Mouse (Mus musculus) urinary bladder, postnatal 36 days (tissue): Measurements from ENCODE around the gene Lcmt1.

Experiments
- DNase-seq, 2 experiments: peaks; one replicate each; pipeline ENCODE4 v3.0.0; 2022; ENCODE audit warnings: low spot score in 2 of 2, mixed read lengths in 1 of 2

Gene Lcmt1

DNA sequence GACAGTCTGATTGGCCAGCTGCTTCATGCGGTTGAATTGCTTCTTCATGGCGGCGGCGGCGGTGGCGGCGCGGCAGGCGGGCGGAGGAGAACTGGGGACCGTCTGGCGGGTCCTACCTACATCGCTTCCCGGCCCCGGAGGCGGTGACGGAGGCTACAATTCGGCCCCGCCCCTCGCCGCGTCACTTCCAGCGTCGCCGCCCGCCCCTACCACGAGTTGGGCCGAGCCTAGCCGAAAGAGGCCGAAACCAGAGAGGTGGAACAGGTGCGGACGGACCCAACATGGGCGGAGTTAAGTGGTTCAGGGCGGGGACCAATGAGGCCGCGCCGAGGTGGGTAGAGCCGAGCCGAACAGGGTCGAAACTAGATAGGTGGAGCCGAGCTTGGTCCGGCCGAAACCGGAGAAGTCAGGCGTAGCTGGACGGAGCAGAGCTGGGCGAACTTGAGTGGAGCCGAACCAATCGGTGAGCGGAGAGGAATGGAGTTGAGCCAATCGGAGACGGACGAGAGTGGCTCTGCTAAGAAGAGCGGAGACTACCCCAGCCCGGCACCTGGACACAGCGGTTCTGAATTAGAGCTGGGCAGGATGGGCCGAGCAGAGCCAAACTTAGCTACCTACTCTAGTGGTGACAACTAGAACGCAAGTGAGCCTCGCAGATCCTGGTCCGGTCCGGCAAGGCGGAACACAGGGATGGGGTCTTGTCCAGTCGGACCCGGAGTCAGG, at the start of gene Lcmt1, which contains the start of gene Arhgap17:
TSS of gene Lcmt1 (plus strand) at position 26 of the 723 bp plus-strand sequence.
TSS of gene Arhgap17 (minus strand) at position 157 of the 723 bp plus-strand sequence.
- peak; percentile 95 to 96 for DNase-seq

DNA sequence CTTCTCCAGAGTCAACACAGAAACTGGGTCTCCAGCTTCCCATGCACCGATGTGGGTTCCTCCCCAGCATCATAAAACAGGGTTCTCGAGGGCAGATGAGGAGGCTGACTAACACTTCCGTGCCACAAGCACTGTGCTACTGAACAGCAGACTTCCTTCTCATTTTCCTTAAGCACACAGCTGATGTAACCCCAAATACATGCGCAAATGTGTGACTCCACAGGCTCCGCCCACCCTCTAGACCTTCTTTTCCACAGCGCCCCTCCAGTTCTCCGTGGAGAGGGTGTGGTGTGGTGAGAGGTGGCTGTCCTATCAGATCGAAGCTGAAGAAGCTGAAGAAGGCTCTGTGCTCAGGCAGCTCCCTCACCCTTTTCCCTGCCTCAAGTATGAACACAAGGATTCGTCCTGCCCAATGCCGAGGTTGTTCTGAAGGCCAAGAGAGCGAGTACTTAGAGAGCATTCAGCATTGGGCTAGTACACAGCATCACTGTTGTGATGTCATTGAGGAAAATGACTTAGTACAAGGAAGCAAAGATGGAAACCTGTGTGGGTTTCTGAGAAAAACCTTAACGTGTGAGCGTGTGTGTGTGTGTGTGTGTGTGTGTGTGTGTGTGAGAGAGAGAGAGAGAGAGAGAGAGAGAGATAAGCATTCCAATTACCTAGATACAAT, 47.0 kb upstream of the Lcmt1 start:
- DNase-seq, result no peak

DNA sequence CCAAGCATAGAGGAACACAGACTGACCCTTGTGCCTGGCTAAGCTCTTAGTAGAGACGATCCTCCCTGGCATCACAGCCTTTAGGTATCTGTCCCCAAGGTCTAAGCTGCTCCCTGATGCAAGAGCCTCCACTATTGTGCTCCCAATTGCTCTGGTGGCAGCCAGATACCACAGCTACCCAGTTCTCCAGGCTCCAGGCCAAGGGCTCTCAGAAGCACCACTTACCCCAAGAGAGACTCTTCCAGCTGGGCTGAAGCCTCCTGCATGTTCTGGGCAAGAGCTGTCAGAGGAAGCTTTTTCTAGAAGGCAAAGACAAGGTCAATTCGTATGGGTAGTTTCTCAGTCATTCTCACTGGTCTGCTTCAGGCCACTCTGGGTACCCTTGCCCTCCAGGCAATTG, 46.2 kb upstream of the Lcmt1 start:
- no peak for DNase-seq

DNA sequence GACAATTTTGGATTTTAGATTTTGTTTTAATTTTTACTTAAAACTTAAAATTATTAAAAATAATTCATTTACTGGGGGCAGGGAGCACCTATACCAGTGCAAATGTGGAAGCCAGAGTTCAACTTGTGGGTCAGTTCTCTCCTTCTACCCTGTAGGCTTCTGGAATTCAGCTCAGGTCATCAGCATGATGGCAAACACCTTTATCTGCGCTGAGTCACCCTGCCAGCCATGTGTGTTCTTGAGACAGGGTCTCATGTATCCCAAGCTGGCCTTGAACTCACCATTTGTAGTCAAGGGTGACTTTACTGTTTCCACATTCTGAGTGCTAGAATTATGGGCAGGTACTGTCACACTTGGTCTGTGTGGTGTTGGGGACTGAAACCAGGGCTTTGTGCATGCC, 45.5 kb upstream of the Lcmt1 start:
- DNase-seq, result no peak

DNA sequence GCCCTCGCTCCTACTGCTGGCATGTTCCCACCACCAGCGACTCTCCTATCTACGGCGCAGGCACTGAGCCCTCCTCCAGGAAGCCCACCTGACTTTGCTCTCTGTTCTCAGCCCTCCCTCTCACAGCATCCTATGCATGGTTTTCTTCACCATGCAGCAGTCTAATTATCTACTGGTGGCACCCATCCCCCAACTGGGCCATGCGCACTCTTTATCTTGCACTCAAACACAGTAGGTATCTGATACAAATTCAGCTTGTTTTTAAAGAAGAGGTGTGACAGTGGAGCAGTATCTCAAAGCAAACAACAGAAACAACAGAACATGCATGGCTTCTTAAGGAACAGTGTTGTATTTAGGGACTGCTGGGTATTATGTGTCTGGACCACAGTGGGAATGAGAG, 43.5 kb upstream of the Lcmt1 start:
- DNase-seq, result no peak

DNA sequence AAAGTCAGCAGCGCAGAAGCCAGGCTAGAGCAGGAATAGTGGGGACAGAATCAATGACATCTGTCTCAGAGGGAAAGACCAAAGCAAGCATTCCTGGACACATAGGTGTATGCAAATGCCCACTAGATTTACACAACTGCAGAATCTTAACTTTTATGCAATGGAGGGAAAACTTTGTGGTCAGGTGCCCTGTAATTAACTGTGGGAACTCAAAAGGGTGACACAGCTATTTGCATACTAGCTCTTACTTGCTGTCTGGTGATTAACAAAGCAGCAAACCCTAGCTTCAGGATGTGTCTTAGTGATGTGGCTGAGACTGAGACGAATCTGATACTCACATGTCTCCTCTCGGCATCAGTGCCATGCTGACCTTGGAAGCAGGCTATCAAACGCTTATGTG, 42.7 kb upstream of the Lcmt1 start:
- DNase-seq, result no peak

DNA sequence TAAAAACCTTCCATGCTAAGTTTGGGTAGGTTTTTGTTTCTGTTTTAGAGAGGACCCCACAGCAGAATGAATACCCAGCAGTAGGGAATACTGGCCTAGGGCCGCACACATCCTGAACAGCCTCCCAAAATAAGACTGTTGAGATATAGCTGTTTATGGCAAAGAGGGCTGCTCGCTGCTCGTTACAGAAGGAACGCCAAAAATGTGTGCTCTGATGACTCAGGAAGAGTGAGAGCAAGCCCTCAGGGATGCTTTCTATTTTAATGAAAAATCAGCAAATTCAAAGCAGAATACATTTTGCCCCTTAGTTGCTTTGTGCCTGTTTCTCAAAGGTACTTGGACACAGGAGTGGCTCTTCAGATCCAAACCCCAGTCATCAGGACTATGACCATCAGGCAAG, 41.7 kb upstream of the Lcmt1 start:
- no peak for DNase-seq

DNA sequence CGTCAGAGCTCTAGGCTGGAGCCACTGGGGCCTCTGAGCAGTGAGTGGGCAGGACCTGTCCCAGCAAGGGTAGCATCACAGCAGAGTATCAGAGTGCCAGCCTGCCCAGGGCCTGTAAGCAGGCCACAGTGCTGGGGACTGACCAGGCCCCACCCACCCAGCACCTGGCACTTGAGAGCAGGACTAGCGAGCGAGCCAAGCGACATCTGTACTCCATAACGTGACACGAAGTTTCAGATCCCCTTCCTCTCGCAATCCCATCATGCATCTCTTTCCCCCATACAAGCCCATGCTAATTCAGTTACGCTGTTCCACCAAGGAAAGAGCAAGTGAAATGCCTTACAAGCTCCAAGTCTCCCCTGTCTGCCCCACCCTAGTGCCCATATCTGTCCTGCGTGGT, 39.1 kb upstream of the Lcmt1 start:
- no peak for DNase-seq

DNA sequence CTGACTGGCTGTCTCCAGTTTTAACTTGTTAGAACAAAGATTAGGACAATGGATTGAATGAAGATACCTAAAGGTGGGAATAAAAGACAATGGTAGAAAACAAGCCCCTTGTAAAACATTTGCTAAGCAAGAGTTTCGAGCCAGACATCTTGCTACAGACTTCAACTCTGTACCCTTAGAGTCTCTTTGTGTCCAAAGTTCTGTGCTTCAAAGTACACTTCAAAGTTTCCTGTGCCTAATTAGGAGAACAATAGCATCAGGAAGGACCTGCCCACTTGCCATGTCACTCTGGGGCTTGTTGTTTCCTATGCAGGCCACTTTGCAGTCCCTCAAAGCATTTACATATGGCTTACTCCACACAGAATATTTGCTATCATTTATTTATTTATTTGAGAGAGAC, 33.3 kb upstream of the Lcmt1 start:
- DNase-seq, result no peak

DNA sequence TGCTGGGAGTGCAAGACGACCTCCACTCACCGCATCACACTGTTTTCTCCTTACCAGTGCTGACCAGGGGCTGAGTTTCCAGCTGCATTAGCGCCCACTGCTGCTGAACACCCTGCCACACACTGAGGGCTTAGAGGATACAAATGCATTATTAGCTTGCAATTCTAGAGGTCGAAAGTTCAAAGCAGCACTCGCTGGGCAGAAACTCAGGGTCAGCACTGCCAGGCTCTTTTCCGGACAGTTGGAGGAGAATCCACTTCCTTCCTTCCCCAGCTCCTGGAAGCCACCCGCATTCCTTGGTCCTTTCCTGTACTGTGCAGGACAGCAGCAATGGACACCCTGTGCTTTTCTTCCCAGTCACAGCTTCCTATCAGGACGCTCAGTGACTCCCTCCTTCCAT, 31.2 kb upstream of the Lcmt1 start:
- no peak for DNase-seq

DNA sequence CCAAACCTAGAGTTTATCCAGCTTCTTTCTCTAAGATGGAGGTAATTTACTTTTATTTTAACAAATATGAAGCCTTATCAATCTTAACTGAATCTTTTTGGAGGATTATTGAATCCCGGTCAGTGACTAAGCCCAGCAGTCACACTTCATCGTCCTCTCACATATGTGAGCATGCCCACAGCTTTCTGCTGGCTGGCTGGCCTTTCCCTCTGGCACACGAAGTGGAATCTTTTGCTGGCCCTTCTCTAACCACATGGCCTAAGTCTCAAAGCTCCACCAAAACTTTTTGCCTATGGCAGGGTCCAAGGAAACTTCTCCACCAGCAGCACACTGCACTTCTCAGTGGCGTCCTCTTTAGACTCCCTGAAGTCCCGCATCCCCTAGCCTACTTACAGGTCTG, 27.7 kb upstream of the Lcmt1 start:
- no peak for DNase-seq

DNA sequence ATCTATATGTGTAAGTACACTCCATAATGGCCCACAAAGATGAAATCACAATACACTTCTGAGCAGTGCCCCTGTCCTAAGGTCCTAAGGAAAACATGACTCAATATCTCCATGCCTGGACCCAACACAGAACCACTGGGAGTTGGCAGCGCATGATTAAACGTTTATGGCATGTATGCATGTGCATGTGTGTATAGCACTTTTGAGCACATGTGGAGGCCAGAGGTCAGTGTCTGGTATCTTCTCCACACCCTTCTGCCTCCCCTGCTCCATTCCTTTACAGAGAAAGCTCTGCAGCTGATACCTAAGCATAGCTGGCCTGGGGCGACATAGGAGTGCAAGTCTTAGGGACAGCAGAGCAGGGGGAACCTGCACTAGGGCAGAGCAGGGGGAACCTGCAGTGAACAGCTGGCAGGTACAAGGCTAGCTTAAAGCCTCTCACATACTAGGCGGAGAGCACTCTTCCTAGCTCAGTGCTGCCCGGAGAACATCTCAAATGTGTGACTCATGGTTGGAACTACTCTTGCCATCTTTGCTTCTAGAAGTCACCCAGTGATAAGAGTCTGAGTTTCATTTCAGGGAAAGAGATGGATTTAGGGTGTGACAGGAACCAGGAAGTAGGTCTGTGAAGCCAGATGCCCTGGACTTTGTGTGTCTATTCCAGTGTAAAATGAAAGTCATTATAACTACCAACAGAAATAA, 25.4 kb upstream of the Lcmt1 start:
- DNase-seq, result no peak

DNA sequence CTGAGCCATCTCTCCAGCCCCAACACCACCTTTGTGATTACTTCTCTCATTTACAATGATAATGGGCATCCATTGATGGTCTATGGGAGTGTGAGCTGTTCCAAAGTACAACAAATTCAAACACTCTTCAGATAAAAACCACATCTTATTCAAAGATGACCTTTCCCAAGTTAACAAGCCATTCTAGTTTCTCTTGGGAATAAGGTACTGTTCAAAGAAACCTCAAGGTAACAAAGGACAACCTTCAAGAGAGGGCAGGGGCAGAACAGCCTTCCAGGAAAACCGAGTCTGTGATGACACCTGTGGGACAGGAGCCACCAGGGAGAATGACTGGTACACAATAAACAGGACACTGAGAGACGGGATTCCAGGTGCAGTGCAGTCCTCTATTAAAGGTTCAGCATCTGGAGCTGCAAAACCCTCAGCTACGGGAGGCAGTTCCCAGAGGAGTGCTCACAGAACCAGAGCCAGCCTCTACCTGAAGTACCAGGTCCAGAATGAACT, 24.5 kb upstream of the Lcmt1 start:
- no peak for DNase-seq

DNA sequence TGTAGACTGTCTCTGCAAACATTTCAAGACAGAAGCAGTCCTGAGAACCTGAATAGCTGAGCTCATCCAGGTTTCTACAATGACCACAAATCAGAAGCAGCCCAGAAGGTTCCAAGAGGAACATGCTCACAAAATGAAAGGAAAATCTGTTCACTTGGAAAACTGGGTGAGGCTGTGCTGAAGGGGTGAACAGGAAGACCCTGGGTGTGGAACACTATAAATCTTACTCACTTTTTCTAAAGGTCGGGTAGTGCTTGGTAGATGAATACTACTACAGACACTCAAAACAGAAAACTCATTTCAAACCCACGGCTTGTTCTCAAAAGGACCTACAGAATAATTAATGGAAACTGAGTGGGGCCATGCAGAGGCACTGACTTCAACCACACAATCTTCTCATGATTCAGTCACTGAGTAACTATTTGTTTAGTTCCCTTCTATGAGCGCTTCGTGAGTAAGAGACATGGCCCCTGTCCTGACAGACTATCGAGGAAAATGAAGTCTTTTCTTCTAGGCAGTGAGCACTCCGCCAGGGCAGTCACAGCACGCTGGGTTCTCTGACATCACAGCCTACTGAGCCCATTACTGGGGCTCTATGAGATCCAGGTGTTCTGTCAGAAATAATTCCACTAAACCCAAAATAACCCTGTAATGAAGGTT, 22.8 kb upstream of the Lcmt1 start:
- DNase-seq, result no peak

DNA sequence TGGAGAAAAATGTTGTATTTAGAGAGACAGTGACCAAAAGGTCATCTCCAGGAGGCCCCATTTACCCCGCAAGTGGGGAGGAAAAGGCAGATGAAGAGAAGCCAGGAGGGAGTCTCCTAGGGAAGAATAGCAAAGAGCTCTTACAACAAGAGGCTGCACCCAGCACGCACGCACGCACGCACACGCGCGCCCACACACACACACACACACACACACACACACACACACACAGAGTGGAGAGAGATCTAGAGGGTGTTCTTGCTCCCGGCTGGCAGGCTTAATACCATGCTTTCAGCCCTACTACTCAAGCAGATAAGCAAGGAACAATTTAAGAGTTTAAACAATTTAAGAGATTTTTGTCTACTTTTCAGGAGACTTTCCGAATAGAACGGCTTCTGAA, 19.8 kb upstream of the Lcmt1 start:
- DNase-seq, result no peak

DNA sequence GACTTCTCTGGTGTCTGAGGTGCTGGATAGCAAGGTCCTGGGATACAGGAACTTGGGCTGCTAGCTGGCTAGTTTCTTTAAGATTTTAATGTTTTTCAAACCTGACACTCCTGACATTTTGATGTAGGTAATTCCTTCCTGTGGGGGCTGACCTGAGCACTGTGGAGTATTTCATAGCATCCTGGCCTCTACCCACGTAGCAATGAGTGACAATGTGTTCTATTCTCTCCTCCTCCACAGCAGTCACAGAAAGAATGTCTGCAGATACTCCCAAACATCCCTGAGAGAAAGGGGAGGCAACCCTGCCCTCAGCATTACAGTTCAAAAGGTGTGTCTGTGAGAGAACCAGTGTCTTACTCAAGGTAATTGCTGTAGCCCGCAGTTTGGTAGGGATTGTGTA, 19.3 kb upstream of the Lcmt1 start:
- no peak for DNase-seq

DNA sequence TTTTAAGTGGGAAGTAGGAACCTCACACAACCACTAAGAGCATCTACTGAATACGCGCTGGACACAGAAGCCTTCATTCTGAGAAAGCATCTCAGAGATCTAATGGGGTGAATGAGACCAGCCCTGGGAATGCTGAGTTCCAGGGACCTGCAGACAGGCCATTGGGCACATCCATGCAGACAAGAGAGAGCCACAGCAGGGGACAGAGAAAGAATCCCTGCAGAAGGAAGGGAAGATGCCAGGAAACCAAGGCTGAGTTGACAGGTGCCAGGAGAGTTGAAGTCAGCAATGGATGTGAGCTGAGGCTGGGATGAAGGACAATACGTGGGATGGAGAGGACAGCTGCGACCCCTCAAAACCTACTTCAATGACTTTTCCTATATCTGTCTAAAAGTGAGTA, 16.5 kb upstream of the Lcmt1 start:
- no peak for DNase-seq

DNA sequence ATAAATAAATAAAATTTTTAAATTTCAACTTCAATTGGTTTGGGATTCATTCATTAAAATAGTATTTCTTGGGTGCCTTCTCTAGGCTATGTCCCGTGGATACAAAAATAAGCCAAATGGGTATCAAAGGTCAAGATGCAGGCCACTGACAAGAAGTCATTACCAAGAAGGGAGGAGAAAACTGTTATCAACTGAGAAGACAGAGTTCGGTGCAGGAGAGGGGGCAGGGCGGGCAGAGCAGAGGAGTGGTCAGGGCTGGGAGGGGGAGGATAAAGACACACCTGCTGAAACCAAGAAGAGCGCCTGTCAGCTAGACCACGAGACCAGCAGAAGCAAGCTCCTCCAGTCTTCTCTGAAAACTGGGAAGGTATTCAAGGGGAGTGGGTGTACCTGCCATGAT, 15.7 kb upstream of the Lcmt1 start:
- no peak for DNase-seq

DNA sequence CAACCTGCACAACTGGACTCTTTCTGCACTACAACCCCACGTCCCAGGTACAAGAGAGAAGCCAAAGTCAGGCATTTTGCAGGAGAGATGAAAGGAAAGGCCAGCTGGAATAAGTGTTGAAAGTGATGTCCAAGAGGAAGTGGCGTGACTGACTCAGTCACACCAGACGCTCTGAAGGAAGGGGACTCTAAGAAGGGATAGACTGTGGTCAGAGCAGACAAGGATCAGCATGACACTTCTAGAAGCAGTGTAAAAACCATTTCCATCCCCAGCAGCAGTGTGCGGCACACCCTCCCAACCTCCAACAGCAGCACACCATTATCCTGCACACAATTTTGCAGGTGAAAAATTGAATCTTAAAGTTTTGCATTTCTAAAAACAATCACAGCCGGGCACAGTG, 15.2 kb upstream of the Lcmt1 start:
- no peak for DNase-seq

DNA sequence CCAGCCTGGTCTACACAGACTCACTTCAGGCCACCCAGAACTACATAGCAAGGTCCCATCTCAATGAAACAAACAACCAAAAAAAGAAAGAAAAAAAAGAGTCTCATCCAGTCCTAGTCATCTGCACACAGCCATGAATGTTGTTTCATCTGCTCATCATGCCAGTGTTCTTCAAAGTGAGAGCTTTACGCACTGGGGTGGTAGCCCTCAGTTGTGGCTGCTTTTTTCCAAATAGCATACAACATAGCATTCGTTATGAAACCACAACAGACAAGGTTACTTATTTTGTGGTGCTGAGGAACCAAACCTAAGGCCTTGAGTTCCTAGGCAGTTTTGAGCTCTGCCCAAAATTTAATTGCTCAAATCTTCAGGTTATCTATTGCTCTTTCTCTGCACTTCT, 14.7 kb upstream of the Lcmt1 start:
- DNase-seq, result no peak

DNA sequence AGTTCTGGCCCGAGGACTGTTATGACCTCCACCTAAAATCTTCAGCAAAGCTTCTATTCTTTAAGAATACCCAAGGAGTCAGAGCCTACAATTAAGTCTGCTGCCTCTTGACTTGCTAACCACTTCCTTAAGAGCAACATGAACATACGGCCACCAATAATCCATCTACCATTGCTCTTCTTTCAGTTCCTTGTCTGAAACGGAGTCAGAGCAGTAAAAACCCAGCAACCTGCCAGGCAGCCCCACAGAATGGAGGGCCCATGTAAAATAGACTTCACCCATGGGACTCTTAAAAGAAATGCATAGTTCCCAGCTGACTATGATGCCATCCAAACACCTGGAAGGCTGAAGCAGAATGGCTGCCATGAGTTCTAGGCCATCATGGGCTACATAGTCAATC, 13.4 kb upstream of the Lcmt1 start:
- no peak for DNase-seq

DNA sequence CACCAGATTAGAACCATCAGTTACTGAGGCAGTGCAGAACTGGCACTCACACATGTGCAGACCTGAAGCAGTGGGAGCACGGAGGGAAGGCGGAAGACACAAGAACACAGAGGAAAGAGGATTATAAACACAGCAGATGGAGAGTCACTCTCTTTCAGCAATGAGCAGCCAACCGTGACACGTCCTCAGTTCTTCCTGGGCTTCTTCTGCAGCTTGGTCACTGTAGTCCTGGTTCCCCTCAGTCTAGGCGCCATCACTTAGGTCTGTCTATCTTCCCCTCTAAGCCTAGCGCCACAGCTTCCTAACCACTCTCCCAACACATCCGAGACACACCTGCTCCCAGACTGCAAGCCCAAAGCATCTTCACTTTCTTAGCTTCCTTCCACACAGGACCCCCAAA, 10.5 kb upstream of the Lcmt1 start:
- no peak for DNase-seq
